Mouse (Mus musculus) heart, postnatal 0 days (tissue): ENCODE data around the gene Npff.

Experiments used
- CTCF ChIP-seq: IDR thresholded peaks from 2 replicates; pipeline ENCODE4 v1.5.1; 2016; ENCODE audit warnings: antibody characterized with exemption, control low read depth, low read depth
- EP300 ChIP-seq: IDR thresholded peaks from 2 replicates; pipeline ENCODE4 v1.6.1; 2016; ENCODE audit warnings: antibody characterized with exemption, low read depth

- no peak for TF ChIP-seq CTCF
- TF ChIP-seq EP300 = no peak
Observed at GRCm38 (mm10) chr15:102562491-102562890, 37.7 kb upstream of the Npff start.
